Mouse (Mus musculus): ENCODE measurements around the gene Prl7a1. TPM values are rescaled to one million over a fixed set of nuclear protein-coding genes. Genes with fewer than 3 reads are reported as not detected.

The Prl7a1 gene
- not detected in 2 replicates for polyA plus RNA-seq (2015; fragmentation: Nextera tagmentation; extraction: Ambion mirVana)

- Histone ChIP-seq H3K9me3 (replicated peaks; ENCODE audit: low read length) (no peaks in the 10 kb centered on the region), H3K36me3 (ENCODE audit: insufficient read depth, low read length) (no peaks in the 10 kb centered on the region), H3K4me1 (replicated peaks; ENCODE audit: insufficient read depth, low read length) (no peaks in the 10 kb centered on the region), H3K27ac (no peak within 1 kb of the TSS), H3K4me2 (ENCODE audit: low read length) (no peak within 1 kb of the TSS), H3K27me3 (ENCODE audit: insufficient read depth, low read length) (no peaks in the 10 kb centered on the region), H3K4me3 (replicated peaks; ENCODE audit: low read depth, low read length) (no peak within 1 kb of the TSS), H3K9ac (ENCODE audit: low read depth, low read length) (no peak within 1 kb of the TSS)
- TF ChIP-seq CTCF (IDR thresholded peaks at IDR 0.05; ENCODE audit: low read depth) = no peak
- WGBS = 90% methylated on average over 3 of the region's 3 CpGs
- DNase-seq (ENCODE audit: low spot score) = no peak
- ATAC-seq (replicated peaks; ENCODE audit: low FRiP score, low read depth) = no peak
Measured at GRCm38 (mm10) chr13:27642393-27642792, at the start of gene Prl7a1. Gene Prl7a1, minus strand, starts transcription at chr13:27642493.

GRCm38 (mm10) chr13:27667936-27668335 is 25.6 kb upstream of the Prl7a1 start, which contains the start of gene Prl7a2:
Gene Prl7a2, minus strand, starts transcription at chr13:27668036.
- no peak within 1 kb of the TSS for H3K4me2 ChIP-seq (ENCODE audit: low read length)

GRCm38 (mm10) chr13:27660747-27661146 is 18.5 kb upstream of the Prl7a1 start:
- no peak overlapping the region for H3K4me3 ChIP-seq (replicated peaks; ENCODE audit: low read depth, low read length)
- DNase-seq (ENCODE audit: low spot score) (no peak), ATAC-seq (replicated peaks; ENCODE audit: low FRiP score, low read depth) (no peak)
- 78% methylated on average over 2 of the region's 2 CpGs for WGBS
- no peaks in the 10 kb centered on the region for H3K4me1 ChIP-seq (replicated peaks; ENCODE audit: insufficient read depth, low read length)
- H3K9ac ChIP-seq (ENCODE audit: low read depth, low read length) = no peak overlapping the region
- no peaks in the 10 kb centered on the region for H3K9me3 ChIP-seq (replicated peaks; ENCODE audit: low read length)
- H3K36me3 ChIP-seq (ENCODE audit: insufficient read depth, low read length) = no peaks in the 10 kb centered on the region
- H3K27ac ChIP-seq = no peak overlapping the region
- no peaks in the 10 kb centered on the region for H3K27me3 ChIP-seq (ENCODE audit: insufficient read depth, low read length)
- TF ChIP-seq CTCF (IDR thresholded peaks at IDR 0.05; ENCODE audit: low read depth) = no peak
- no peak overlapping the region for H3K4me2 ChIP-seq (ENCODE audit: low read length)

More at GRCm38 (mm10) chr13:27667936-27668335, 25.6 kb upstream of the Prl7a1 start, which contains the start of gene Prl7a2:
- ATAC-seq (replicated peaks; ENCODE audit: low FRiP score, low read depth) (no peak), DNase-seq (ENCODE audit: low spot score) (no peak)
- no peak for TF ChIP-seq CTCF (IDR thresholded peaks at IDR 0.05; ENCODE audit: low read depth)
- H3K36me3 ChIP-seq (ENCODE audit: insufficient read depth, low read length) = no peaks in the 10 kb centered on the region
- H3K27ac ChIP-seq = no peak within 1 kb of the TSS
- H3K9ac ChIP-seq (ENCODE audit: low read depth, low read length) = no peak within 1 kb of the TSS
- no peaks in the 10 kb centered on the region for H3K4me1 ChIP-seq (replicated peaks; ENCODE audit: insufficient read depth, low read length)
- H3K9me3 ChIP-seq (replicated peaks; ENCODE audit: low read length) = no peaks in the 10 kb centered on the region
- no peaks in the 10 kb centered on the region for H3K27me3 ChIP-seq (ENCODE audit: insufficient read depth, low read length)
- 83% methylated on average over 4 of the region's 4 CpGs for WGBS
- H3K4me3 ChIP-seq (replicated peaks; ENCODE audit: low read depth, low read length) = no peak within 1 kb of the TSS

- TF ChIP-seq CTCF (IDR thresholded peaks at IDR 0.05; ENCODE audit: low read depth) = no peak
- H3K9me3 ChIP-seq (replicated peaks; ENCODE audit: low read length) = no peaks in the 10 kb centered on the region
- no peaks in the 10 kb centered on the region for H3K36me3 ChIP-seq (ENCODE audit: insufficient read depth, low read length)
- 70% methylated on average over 4 of the region's 4 CpGs for WGBS
- DNase-seq (ENCODE audit: low spot score) (no peak), ATAC-seq (replicated peaks; ENCODE audit: low FRiP score, low read depth) (no peak)
- H3K4me1 ChIP-seq (replicated peaks; ENCODE audit: insufficient read depth, low read length) = no peaks in the 10 kb centered on the region
- no peak within 1 kb of the TSS for H3K4me2 ChIP-seq (ENCODE audit: low read length)
- no peak within 1 kb of the TSS for H3K27ac ChIP-seq
- H3K9ac ChIP-seq (ENCODE audit: low read depth, low read length) = no peak within 1 kb of the TSS
- H3K4me3 ChIP-seq (replicated peaks; ENCODE audit: low read depth, low read length) = no peak within 1 kb of the TSS
- H3K27me3 ChIP-seq (ENCODE audit: insufficient read depth, low read length) = no peaks in the 10 kb centered on the region
Measured at GRCm38 (mm10) chr13:27610482-27610881, 31.8 kb downstream of the Prl7a1 start, which contains the start of gene Prl7b1. Gene Prl7b1, minus strand, starts transcription at chr13:27610582.

Other genes with a start within 250 kb of the Prl7a1 start
- not detected in 2 replicates for gene Prl8a6, start 203.8 kb downstream of the Prl7a1 start, polyA plus RNA-seq (2015; fragmentation: Nextera tagmentation; extraction: Ambion mirVana)
- not detected in 2 replicates for gene Prl8a8, start 129.3 kb downstream of the Prl7a1 start, polyA plus RNA-seq (2015; fragmentation: Nextera tagmentation; extraction: Ambion mirVana)
- not detected in 2 replicates for gene Prl8a9, start 77.9 kb downstream of the Prl7a1 start, polyA plus RNA-seq (2015; fragmentation: Nextera tagmentation; extraction: Ambion mirVana)
- gene Prl8a1, start 60.3 kb downstream of the Prl7a1 start, polyA plus RNA-seq (2015; fragmentation: Nextera tagmentation; extraction: Ambion mirVana) = not detected in 2 replicates
- gene Prl7b1, start 31.9 kb downstream of the Prl7a1 start, polyA plus RNA-seq (2015; fragmentation: Nextera tagmentation; extraction: Ambion mirVana) = not detected in 2 replicates
- gene Prl7a2, start 25.5 kb upstream of the Prl7a1 start, polyA plus RNA-seq (2015; fragmentation: Nextera tagmentation; extraction: Ambion mirVana) = not detected in 2 replicates
- gene Prl7d1, start 74.2 kb upstream of the Prl7a1 start, polyA plus RNA-seq (2015; fragmentation: Nextera tagmentation; extraction: Ambion mirVana) = not detected in 2 replicates
- not detected in 2 replicates for gene Prl7c1, start 138.3 kb upstream of the Prl7a1 start, polyA plus RNA-seq (2015; fragmentation: Nextera tagmentation; extraction: Ambion mirVana)
- not detected in 2 replicates for gene Prl2a1, start 159.2 kb upstream of the Prl7a1 start, polyA plus RNA-seq (2015; fragmentation: Nextera tagmentation; extraction: Ambion mirVana)
- not detected in 2 replicates for gene Prl2c1, start 206.8 kb upstream of the Prl7a1 start, polyA plus RNA-seq (2015; fragmentation: Nextera tagmentation; extraction: Ambion mirVana)

Data from kidney, postnatal 0 days (tissue).